Mouse (Mus musculus) brain, embryonic 14.5 days (tissue): Measurements from ENCODE around the gene Timd2.

Experiments used
- CTCF ChIP-seq: fragments of 200-500 bp; IDR thresholded peaks from 2 replicates; pipeline ENCODE4 v1.5.1; 2012; ENCODE audit warnings: inconsistent platforms, mild to moderate bottlenecking, moderate library complexity, borderline replicate concordance; ENCODE audit not compliant: insufficient read depth, insufficient read length; ENCODE audit errors: extremely low read depth
- POLR2A ChIP-seq: fragments of 200-500 bp; IDR thresholded peaks from 2 replicates; pipeline ENCODE4 v1.6.1; 2012; ENCODE audit warnings: mild to moderate bottlenecking, inconsistent platforms, borderline replicate concordance; ENCODE audit not compliant: poor library complexity, insufficient read depth, insufficient read length, severe bottlenecking; ENCODE audit errors: extremely low read depth

- TF ChIP-seq CTCF (no peak), POLR2A (no peak)
Observed at GRCm38 (mm10) chr11:46644824-46645223, 62.0 kb downstream of the Timd2 start.
